ENCODE assay signal across 13 mouse cellular contexts in genomic region chr8:86390715-86391114, GRCm38 (mm10).
DNase-seq lines count a peak whose midpoint lies in the region; ATAC-seq lines count a peak whose summit lies in the region.
"Had no signal": no experiment of that assay in that cellular context is flagged by ENCODE, and none has a peak within 500 bp of the region (broad histone marks: within the 10 kb centered on the region; RNA-seq: fewer than 3 reads in every experiment).

No protein-coding gene starts in this region.

- no peaks in the 10 kb centered on the region for H3K36me3 ChIP-seq in neural tube, embryonic 11.5 days (ENCODE audit: control insufficient read depth, insufficient read depth, low read length)
- no peaks in the 10 kb centered on the region for H3K36me3 ChIP-seq in hindbrain, embryonic 12.5 days
- no peaks in the 10 kb centered on the region for H3K36me3 ChIP-seq in midbrain, embryonic 14.5 days (ENCODE audit: control insufficient read depth, insufficient read depth, low read length)
- no peaks in the 10 kb centered on the region for H3K36me3 ChIP-seq in intestine, embryonic 16.5 days (ENCODE audit: control insufficient read depth, insufficient read depth, low read length)
- H3K36me3 ChIP-seq: lung, embryonic 15.5 days had no signal

- H3K27me3 ChIP-seq in neural tube, embryonic 11.5 days (ENCODE audit: control insufficient read depth, insufficient read depth, low read length) = no peaks in the 10 kb centered on the region
- no peaks in the 10 kb centered on the region for H3K27me3 ChIP-seq in hindbrain, embryonic 12.5 days
- no peaks in the 10 kb centered on the region for H3K27me3 ChIP-seq in midbrain, embryonic 14.5 days (ENCODE audit: control insufficient read depth, insufficient read depth, low read length)
- no peaks in the 10 kb centered on the region for H3K27me3 ChIP-seq in intestine, embryonic 16.5 days (replicated peaks; ENCODE audit: control insufficient read depth, insufficient read depth, low read length)
- H3K27me3 ChIP-seq: lung, embryonic 15.5 days; megakaryocyte, embryonic 14.5 days had no signal

- H3K9me3 ChIP-seq in neural tube, embryonic 11.5 days (ENCODE audit: control insufficient read depth, low read length) = no peaks in the 10 kb centered on the region
- no peaks in the 10 kb centered on the region for H3K9me3 ChIP-seq in hindbrain, embryonic 12.5 days (replicated peaks)
- peaks cover under 1% of the 10 kb centered on the region; the same call in 1 of the 2 replicates for H3K9me3 ChIP-seq in midbrain, embryonic 14.5 days (ENCODE audit: control insufficient read depth, low read length)
- no peaks in the 10 kb centered on the region for H3K9me3 ChIP-seq in intestine, embryonic 16.5 days (ENCODE audit: control insufficient read depth, low read length)
- H3K9me3 ChIP-seq: lung, embryonic 15.5 days; megakaryocyte, embryonic 14.5 days had no signal

- no peak overlapping the region for H3K4me2 ChIP-seq in neural tube, embryonic 11.5 days (ENCODE audit: low read depth)
- no peak overlapping the region for H3K4me2 ChIP-seq in hindbrain, embryonic 12.5 days (replicated peaks)
- no peak overlapping the region for H3K4me2 ChIP-seq in midbrain, embryonic 14.5 days (ENCODE audit: low read length)
- no peak overlapping the region for H3K4me2 ChIP-seq in intestine, embryonic 16.5 days (ENCODE audit: low read depth, low read length)
- H3K4me2 ChIP-seq: lung, embryonic 15.5 days had no signal

- peaks cover 9% of the 10 kb centered on the region; the same call in 1 of the 2 replicates for H3K4me1 ChIP-seq in neural tube, embryonic 11.5 days (ENCODE audit: control insufficient read depth, insufficient read depth, low read length)
- H3K4me1 ChIP-seq in hindbrain, embryonic 12.5 days = peaks cover 26% of the 10 kb centered on the region
- peaks cover 41% of the 10 kb centered on the region for H3K4me1 ChIP-seq in midbrain, embryonic 14.5 days (ENCODE audit: control insufficient read depth, insufficient read depth, low read length)
- no peaks in the 10 kb centered on the region for H3K4me1 ChIP-seq in intestine, embryonic 16.5 days (ENCODE audit: control insufficient read depth, insufficient read depth, low read length)
- H3K4me1 ChIP-seq: lung, embryonic 15.5 days; megakaryocyte, embryonic 14.5 days had no signal

- H3K27ac ChIP-seq in neural tube, embryonic 11.5 days (ENCODE audit: low read depth, low read length) = peak overlapping the region; percentile 51
- peak overlapping the region; percentile 91 for H3K27ac ChIP-seq in hindbrain, embryonic 12.5 days
- H3K27ac ChIP-seq in midbrain, embryonic 14.5 days (replicated peaks; ENCODE audit: low read depth, low read length) = peak overlapping the region; percentile 90
- H3K27ac ChIP-seq in intestine, embryonic 16.5 days (ENCODE audit: low read length) = no peak overlapping the region
- H3K27ac ChIP-seq: lung, embryonic 15.5 days had no signal

- H3K4me3 ChIP-seq in neural tube, embryonic 11.5 days (ENCODE audit: low read depth, low read length) = no peak overlapping the region
- H3K4me3 ChIP-seq in hindbrain, embryonic 12.5 days = no peak overlapping the region
- no peak overlapping the region for H3K4me3 ChIP-seq in midbrain, embryonic 14.5 days (replicated peaks; ENCODE audit: low read depth, low read length)
- H3K4me3 ChIP-seq in intestine, embryonic 16.5 days (ENCODE audit: low read length) = no peak overlapping the region
- H3K4me3 ChIP-seq: erythroblast, embryonic 14.5 days; lung, embryonic 15.5 days; megakaryocyte, embryonic 14.5 days had no signal

- no peak for ATAC-seq in neural tube, embryonic 11.5 days (ENCODE audit: insufficient read depth, low FRiP score, low TSS enrichment)
- no peak for ATAC-seq in hindbrain, embryonic 12.5 days (ENCODE audit: low FRiP score)
- no peak for ATAC-seq in midbrain, embryonic 14.5 days (ENCODE audit: low FRiP score, low TSS enrichment)
- ATAC-seq in intestine, embryonic 16.5 days = no peak

- DNase-seq in neural tube, embryonic 11.5 days (ENCODE audit: low spot score) = no peak
- no peak for DNase-seq in neural tube, embryonic 10.5 days (ENCODE audit: extremely low spot score, low spot score)
- no peak for DNase-seq in midbrain, embryonic 14.5 days
- no peak for DNase-seq in MN1 (ENCODE audit: low spot score)
- no peak for DNase-seq in cerebellum, adult 9-11 months
- DNase-seq: cerebellum, adult 11 months; liver; right cerebral cortex, postnatal 14 days had no signal

- H3K9ac ChIP-seq in neural tube, embryonic 11.5 days (ENCODE audit: low read length) = no peak overlapping the region
- H3K9ac ChIP-seq in hindbrain, embryonic 12.5 days = no peak overlapping the region
- no peak overlapping the region for H3K9ac ChIP-seq in midbrain, embryonic 14.5 days (replicated peaks; ENCODE audit: low read length)
- H3K9ac ChIP-seq in intestine, embryonic 16.5 days (ENCODE audit: low read depth, low read length) = no peak overlapping the region
- H3K9ac ChIP-seq: lung, embryonic 15.5 days had no signal

- WGBS in neural tube, embryonic 11.5 days = 84% methylated on average over 8 of the region's 8 CpGs
- WGBS in hindbrain, embryonic 12.5 days = 82% methylated on average over 8 of the region's 8 CpGs
- 75% methylated on average over 8 of the region's 8 CpGs for WGBS in midbrain, embryonic 14.5 days
- WGBS in intestine, embryonic 16.5 days = 87% methylated on average over 8 of the region's 8 CpGs
